Mouse (Mus musculus) MEL (cell line): ENCODE measurements around the gene Isoc2b.

ENCODE experiments used
- CHD1 ChIP-seq: IDR thresholded peaks from 2 replicates; pipeline ENCODE4 v1.6.1; 2012; ENCODE audit warnings: low read depth, mild to moderate bottlenecking, inconsistent platforms, low read length, improper control_type of control experiment
- CTCF ChIP-seq, 3 experiments: IDR thresholded peaks in 2 of 3; conservative IDR thresholded peaks in 1 of 3; 2 replicates each; pipeline ENCODE4 v1.5.1; 2011 to 2012; ENCODE audit warnings: low read length in 3 of 3, low read depth in 2 of 3, mild to moderate bottlenecking in 2 of 3, improper control_type of control experiment in 1 of 3, inconsistent platforms in 1 of 3, mixed read lengths in 1 of 3, moderate library complexity in 1 of 3; ENCODE audit not compliant: control insufficient read depth in 1 of 3, insufficient read depth in 1 of 3, poor library complexity in 1 of 3, severe bottlenecking in 1 of 3
- E2F4 ChIP-seq: IDR thresholded peaks from 2 replicates; pipeline ENCODE4 v1.6.1; 2011; ENCODE audit warnings: low read depth, low read length, improper control_type of control experiment, borderline replicate concordance
- MAFK ChIP-seq: IDR thresholded peaks from 2 replicates; pipeline ENCODE4 v1.6.1; 2011; ENCODE audit warnings: low read depth, mild to moderate bottlenecking, low read length, improper control_type of control experiment, borderline replicate concordance
- POLR2A ChIP-seq, 2 experiments: IDR thresholded peaks; 2 replicates each; pipeline ENCODE4 v1.6.1; 2011 to 2012; ENCODE audit warnings: low read length in 2 of 2, mild to moderate bottlenecking in 2 of 2, control low read depth in 1 of 2, improper control_type of control experiment in 1 of 2, low read depth in 1 of 2, moderate library complexity in 1 of 2; ENCODE audit not compliant: control insufficient read depth in 1 of 2, insufficient read depth in 1 of 2, poor library complexity in 1 of 2
- RAD21 ChIP-seq: IDR thresholded peaks from 2 replicates; pipeline ENCODE4 v1.6.1; 2011; ENCODE audit warnings: mild to moderate bottlenecking, low read depth, low read length, improper control_type of control experiment
- TAL1 ChIP-seq: IDR thresholded peaks from 2 replicates; pipeline ENCODE4 v1.6.1; 2012; ENCODE audit warnings: mild to moderate bottlenecking, inconsistent platforms, low read length, moderate library complexity, mixed read lengths
- USF2 ChIP-seq, 2 experiments: IDR thresholded peaks; 2 replicates each; pipeline ENCODE4 v1.6.1; 2011 to 2012; ENCODE audit warnings: improper control_type of control experiment in 2 of 2, low read length in 2 of 2, borderline replicate concordance in 1 of 2, inconsistent platforms in 1 of 2, low read depth in 1 of 2, mild to moderate bottlenecking in 1 of 2; ENCODE audit not compliant: insufficient read depth in 1 of 2
- ZC3H11A ChIP-seq: IDR thresholded peaks from 2 replicates; pipeline ENCODE4 v1.6.1; 2012; ENCODE audit warnings: low read depth, mild to moderate bottlenecking, inconsistent platforms, low read length, improper control_type of control experiment

- TF ChIP-seq RAD21 (no peak), POLR2A (IDR thresholded peaks at IDR 0.05; ENCODE audit: control insufficient read depth in 1 of 2, insufficient read depth in 1 of 2, low read depth in 1 of 2, low read length in 2 of 2, poor library complexity in 1 of 2) (peak; percentile 70 to 86; a peak in 3 of 4 replicates), CTCF (IDR thresholded peaks at IDR 0.05 in 2 of 3, conservative IDR thresholded peaks at IDR 0.05 in 1 of 3; ENCODE audit: control insufficient read depth in 1 of 3, insufficient read depth in 1 of 3, low read depth in 2 of 3, low read length in 3 of 3, poor library complexity in 1 of 3, severe bottlenecking in 1 of 3) (no peak), ZC3H11A (no peak), MAFK (no peak), TAL1 (no peak), USF2 (IDR thresholded peaks at IDR 0.05; ENCODE audit: borderline replicate concordance in 1 of 2, insufficient read depth in 1 of 2, low read depth in 1 of 2, low read length in 2 of 2) (no peak), E2F4 (no peak), CHD1 (no peak)
Measured at GRCm38 (mm10) chr7:4915007-4915665, 45.1 kb upstream of the Isoc2b start, which contains the start of gene Zfp628.
